Mouse (Mus musculus) embryo, embryonic 9.5 days (tissue): ENCODE measurements around the gene Sgsm3.
A peak's percentile ranks its signal among the peaks of the same experiment; 100 is the strongest.

Experiments
- DNase-seq: peaks from one replicate; pipeline ENCODE4 v3.0.0-alpha.2; 2017; ENCODE audit errors: extremely low spot score

Sgsm3 gene

GRCm38 (mm10) chr15:81023842-81024241 is 46.3 kb downstream of the Sgsm3 start:
- no peak for DNase-seq

GRCm38 (mm10) chr15:81026901-81027300 is 49.3 kb downstream of the Sgsm3 start:
- no peak for DNase-seq

- DNase-seq = peak; percentile 70
These were observed 50.0 kb downstream of the Sgsm3 start for GRCm38 (mm10) chr15:81027378-81028173.

DNA sequence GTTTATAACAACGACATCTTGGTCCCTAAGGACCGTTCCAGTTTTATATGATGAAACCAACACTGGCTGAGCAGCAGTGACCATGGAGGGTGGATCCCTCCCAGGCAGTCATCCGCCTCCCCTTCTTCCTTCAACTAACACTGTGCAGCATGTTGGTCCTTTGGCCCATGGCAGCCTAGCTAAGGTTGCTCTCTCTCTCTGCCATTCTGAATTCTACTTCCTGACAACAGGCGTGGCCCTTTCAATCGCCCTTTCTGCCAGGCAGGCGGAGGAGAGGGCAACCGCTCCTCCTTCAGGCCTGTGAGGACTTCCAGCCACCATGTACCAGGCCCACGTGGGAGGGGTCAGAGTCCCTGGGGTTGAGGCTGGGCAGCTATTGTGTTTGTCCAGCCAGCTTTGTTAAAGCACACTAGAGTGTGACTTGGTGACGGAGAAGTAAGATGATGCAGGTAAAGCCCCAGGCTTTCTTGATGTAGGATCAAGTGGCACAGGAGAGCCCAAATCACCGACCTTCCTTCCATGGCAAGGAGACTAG is 53.4 kb downstream of the Sgsm3 start:
- DNase-seq = no peak

DNA sequence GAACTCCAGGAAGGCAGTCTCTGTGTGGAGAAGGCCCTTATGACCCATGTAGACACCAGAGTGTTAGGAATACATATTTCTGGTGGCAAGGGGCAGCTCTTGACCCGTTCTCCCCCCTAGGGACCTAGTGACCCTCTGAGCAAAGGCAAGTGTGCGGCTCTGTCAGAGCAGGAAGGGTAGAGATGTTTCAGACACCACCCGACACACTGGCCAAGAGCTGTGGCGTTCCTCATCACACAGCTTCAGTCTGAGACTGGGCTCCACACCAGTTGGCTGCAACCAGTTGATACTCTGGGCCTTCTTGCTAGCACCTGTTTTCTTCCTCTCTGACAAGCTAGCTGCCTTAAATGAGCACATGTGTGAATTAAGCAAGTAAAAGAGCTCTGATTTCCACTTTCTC is 54.0 kb downstream of the Sgsm3 start:
- no peak for DNase-seq

DNA sequence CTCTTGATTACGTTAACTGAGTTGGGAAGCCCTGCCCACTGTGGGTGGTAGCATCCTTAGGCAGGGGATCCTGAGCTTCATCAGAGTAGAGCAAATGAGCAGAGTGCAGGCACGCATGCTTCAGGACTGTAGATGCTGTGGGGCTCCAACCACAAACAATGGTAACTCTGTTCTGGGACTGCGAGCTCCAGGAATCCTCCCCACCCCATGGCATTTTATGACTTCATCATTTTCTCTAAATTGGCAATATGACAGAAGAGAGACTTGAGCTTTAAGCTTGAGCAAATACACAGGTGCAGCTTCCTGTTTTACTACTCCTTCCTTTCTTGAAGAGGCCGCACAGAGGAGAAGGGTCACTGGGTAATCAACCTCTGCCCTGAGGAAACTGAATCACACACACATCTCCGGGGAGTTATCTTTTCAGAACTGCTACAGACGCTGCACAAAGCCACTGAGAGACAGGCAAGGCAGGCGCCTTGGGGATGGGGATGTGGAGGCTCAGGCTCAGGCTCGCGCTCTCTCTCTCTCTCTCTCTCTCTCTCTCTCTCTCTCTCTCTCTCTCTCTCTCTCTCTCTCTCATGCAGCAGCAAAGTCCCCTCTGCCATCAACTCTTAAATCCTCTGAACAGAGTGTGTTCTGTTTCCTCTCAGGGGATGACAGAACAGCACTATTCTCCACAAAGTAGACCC is 55.5 kb downstream of the Sgsm3 start:
- no peak for DNase-seq

DNA sequence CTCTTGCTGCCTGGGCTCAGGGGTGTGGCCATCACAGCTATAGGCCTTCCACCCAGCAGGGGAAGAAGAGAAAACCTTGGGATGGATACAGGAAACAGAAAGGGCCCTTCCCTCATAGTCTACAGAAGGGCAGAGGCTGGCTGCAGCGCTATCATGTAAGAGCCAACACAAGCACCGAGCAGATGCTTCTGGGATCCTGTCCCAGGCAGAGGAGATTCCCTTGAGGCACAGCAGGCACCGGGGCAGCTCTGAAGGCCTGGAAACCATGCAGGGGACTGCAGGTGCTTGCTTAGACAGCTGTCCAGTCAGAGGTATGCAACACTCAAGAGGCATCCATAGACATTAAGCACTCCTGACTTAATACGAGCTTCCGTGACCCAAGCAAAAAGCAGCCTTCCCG is 56.6 kb downstream of the Sgsm3 start:
- DNase-seq = no peak

DNA sequence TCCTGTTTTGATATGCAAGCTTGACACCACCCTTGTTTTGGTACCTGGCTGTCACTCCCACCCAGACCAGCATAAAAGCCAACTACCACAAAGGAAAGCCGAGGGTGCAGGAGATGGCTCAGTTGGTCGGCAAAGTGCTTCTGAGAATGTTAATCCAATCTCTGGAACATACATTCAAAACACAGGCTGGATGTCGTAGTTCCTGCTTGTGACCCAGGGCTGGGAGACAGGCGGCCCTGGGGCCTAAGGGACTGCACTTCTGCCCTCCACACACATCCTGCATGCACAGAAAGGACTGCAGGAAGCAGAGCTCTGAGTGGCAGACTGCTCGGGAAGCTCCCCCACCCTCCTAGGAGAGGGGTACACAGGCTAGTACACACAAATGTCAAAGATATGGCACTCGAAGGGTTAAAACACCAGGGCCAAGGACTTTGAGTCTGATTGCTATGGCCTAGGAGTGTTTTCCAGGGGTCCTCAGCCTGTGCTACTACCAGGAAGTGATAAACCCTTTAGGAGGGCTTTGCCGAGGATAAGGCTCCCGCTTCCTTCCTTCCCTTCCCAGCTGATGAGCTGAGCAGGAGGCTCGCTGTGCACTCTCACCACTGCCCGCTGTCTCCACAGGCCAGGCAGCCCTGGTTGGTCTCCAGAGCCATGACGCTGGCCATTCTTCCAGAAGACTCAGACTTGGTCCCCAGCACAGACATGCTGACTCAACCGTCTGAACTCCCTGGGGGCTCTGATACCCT is 58.0 kb downstream of the Sgsm3 start:
- no peak for DNase-seq

DNA sequence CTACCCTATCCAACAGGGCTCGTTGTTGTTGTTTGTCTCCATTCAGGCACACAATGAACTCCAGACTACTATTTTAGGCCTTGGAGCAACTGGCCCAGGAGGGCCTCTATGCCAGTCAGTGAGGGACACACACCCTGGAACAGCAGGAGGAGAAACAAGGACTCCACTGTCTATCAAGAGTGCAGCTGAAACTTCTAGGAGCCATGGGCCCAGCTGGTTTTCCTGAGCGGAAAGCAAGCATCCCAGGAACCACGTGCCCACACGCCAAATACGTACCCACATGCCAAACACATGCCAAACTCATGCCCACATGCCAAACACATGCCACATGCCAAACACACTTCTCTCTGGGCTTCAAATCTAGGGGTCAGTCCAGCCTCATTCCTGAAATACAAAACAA is 60.9 kb downstream of the Sgsm3 start:
- DNase-seq = no peak

- no peak for DNase-seq
These were observed 64.2 kb downstream of the Sgsm3 start for GRCm38 (mm10) chr15:81041767-81042166.

DNA sequence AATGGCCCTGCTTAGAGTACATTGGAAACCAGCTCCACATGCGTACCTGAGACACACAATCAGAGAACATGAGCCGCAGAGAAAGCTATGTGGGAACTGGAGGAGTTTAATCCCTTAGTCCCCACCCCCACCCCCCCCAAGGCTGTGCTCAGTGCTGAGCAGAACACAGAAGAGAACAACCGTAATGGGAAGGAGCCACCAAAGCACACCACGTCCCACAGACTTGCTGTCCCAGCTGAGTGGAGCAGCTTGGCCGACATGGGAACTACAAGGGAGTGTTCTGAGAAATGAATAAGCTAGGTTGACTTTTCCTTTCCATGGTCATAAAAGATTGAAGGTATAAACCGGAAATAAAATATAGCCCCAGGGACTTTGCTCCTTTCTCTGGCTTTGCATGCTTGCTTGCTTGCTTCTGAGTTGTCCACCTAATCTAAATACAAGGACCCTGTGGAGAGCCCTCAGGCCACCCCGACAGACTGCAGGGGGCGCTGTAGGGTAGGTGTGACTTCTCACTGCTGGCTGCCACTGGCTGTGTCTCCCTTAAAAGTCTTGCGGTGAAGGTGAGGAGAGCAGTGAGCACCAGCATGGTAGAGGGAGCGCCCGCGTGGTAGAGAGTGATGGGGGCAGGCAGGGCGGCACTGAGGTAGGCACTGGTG is 64.8 kb downstream of the Sgsm3 start:
- DNase-seq = no peak

DNA sequence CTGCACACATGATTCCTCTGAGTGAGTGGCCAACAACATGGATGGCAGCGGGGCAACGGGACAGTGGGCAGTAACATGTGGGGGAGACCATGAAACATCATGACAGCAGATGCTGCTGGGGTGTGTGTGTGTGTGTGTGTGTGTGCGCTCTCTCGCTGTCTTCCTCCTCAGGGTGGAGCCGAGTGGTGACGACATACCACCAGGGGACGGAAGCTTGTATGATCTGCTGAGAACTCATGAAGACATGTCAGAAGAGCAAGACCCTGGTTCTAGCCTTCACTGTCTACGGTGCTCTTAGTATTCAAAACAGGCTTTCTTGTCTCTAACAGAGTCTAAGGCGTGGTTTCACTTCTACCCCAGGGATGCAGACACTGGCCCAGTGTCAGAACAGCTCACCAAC is 66.9 kb downstream of the Sgsm3 start:
- DNase-seq = no peak

DNA sequence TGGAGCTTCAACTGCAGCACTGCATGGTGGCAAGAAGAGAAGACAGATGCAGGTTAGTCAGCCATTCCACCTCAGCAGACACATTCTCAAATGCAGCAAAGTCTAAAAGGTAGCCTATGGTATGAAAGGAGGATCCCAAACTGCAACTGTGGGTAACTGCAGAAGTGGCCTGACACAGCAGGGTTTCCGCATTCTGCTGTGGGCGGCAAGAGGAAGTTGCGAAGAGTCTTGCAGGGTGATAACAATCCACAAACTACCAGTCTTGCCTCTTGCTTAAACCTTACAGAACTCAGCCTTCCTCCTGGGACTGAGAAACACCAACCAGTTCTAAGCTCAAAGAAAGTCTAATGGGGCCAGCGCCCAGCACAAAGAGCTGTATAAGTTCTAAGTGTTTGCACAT is 67.8 kb downstream of the Sgsm3 start:
- no peak for DNase-seq

- no peak for DNase-seq
These were observed 68.5 kb downstream of the Sgsm3 start for GRCm38 (mm10) chr15:81046061-81046460.

- DNase-seq = no peak
These were observed 69.9 kb downstream of the Sgsm3 start for GRCm38 (mm10) chr15:81047497-81047896.

DNA sequence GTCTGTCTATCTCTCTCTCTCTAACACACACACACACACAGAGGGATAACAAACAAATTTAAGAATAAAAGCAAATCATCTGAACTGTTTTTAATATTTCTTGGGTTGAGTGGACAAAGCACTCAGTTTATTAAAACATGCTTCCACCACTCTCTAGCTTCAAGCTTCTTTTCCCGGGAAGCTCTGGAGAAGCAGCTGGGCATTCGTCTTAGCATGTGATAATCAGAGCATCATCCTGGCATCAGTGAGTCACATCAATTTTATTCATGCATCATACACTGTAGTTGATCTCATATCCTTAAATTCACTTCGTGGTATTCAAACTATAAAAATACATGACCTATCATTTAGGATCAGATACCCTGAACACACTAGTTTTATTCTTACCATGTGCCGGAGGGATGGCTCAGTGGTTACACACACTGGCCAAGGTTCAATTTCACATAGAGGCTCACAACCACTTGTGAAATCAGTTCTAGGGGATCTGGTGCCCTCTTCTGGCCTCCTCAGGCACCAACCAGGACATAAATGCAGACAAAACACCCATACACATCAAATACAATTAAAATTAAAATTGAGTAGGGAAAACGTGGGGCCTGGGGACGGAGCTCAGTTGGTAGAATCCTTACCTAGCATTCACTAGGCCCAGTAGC is 72.0 kb downstream of the Sgsm3 start:
- no peak for DNase-seq

GRCm38 (mm10) chr15:81050488-81050887 is 72.9 kb downstream of the Sgsm3 start:
- no peak for DNase-seq

GRCm38 (mm10) chr15:81052491-81052890 is 74.9 kb downstream of the Sgsm3 start:
- no peak for DNase-seq

DNA sequence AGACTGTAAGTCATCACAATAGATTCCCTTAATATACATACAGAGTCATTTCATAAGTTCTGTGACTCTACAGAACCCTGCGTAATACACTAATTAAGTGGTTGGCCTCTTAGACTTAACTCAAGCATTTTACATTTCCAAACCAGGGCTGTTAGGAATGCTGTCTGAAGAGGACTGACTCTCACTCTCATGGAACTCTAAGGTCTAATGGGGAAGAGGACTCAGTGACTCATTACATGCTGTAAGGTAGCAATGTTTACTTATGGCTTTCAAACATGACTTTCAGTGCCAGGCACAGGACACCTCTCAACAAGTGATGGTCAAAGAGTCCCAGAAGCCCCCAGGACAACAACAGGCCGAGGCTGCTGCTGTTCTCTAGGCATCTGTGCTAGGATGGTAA is 77.9 kb downstream of the Sgsm3 start:
- no peak for DNase-seq

GRCm38 (mm10) chr15:81057736-81058135 is 80.2 kb downstream of the Sgsm3 start:
- no peak for DNase-seq

DNA sequence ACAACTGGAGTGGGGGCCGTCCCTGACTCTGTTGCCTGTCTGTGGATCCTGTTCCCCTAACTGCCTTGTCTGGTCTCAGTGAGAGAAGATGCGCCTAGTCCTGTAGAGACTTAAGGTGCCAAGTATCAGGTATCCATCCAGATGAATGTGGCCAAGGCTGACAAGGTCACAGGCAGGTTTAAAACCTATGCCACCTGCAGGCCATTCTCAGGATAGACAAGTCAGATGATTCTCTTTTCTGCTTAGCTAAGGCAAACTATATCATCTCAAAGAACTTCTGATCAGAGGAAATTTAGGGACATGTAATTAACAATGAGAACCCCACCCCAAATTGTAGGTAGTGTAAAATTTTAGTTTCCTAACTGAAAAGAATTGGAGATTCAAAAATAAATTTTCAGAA is 83.4 kb downstream of the Sgsm3 start:
- DNase-seq = no peak
